Mouse (Mus musculus) neutrophil, adult 65 days (primary cell): ENCODE results near the gene Gm17268. TPM values are rescaled to one million over a fixed set of nuclear protein-coding genes. Genes with fewer than 3 reads are reported as not detected.

Source experiments
- total RNA-seq: library from RNA; stranded (reverse); gene quantifications from 2 replicates; pipeline ENCODE4 v1.2.4, GENCODE M21; 2023

Gm17268 gene
- total RNA-seq, result not detected in 2 replicates

GRCm38 (mm10) chr11:82038535-82038934, at the start of gene Gm17268:
Gm17268 (minus strand) TSS chr11:82038562.

GRCm38 (mm10) chr11:82057646-82058045, 19.3 kb upstream of the Gm17268 start, which contains the start of gene Ccl11:
Ccl11 (plus strand) TSS chr11:82057823.

GRCm38 (mm10) chr11:82045471-82045870, 7.1 kb upstream of the Gm17268 start, which contains the start of gene Ccl7:
Ccl7 (plus strand) TSS chr11:82045712.

GRCm38 (mm10) chr11:82035356-82035755, 3.0 kb downstream of the Gm17268 start, which contains the start of gene Ccl2:
Ccl2 (plus strand) TSS chr11:82035571.

Other genes starting within 250 kb of the Gm17268 start
- 0.38 TPM in 1 of 2 replicates, not detected in the other for gene 5530401A14Rik, start 177.9 kb downstream of the Gm17268 start, total RNA-seq
- not detected in 2 replicates for gene Asic2, start 70.1 kb downstream of the Gm17268 start, total RNA-seq
- gene Ccl2, start 3.0 kb downstream of the Gm17268 start, total RNA-seq, result 8.5 and 46.6 TPM in 2 replicates
- 0.63 TPM in 1 of 2 replicates, not detected in the other for gene Ccl7, start 7.2 kb upstream of the Gm17268 start, total RNA-seq
- not detected in 2 replicates for gene Ccl11, start 19.3 kb upstream of the Gm17268 start, total RNA-seq
- not detected in 2 replicates for gene Ccl12, start 63.3 kb upstream of the Gm17268 start, total RNA-seq
- gene Ccl8, start 76.6 kb upstream of the Gm17268 start, total RNA-seq, result not detected in 2 replicates